Mouse (Mus musculus) C2C12 (cell line): Measurements from ENCODE around the gene Anp32e. TPM values are rescaled to one million over a fixed set of nuclear protein-coding genes. Genes with fewer than 3 reads are reported as not detected.
"Not testable (repeated sequence)": the region's sequence is repeated elsewhere in the genome, so short reads cannot be mapped to it uniquely, and the experiment has no call there.

Experiments used
- H3K27me3 ChIP-seq: one replicate; pipeline ENCODE4 v1.6.1; 2011; ENCODE audit not compliant: control insufficient read depth, insufficient read depth, insufficient read length
- H3K36me3 ChIP-seq: one replicate; pipeline ENCODE4 v1.6.1; 2011; ENCODE audit not compliant: control insufficient read depth, insufficient read depth
- H3K4me3 ChIP-seq: one replicate; pipeline ENCODE4 v1.5.1; 2011; ENCODE audit warnings: mild to moderate bottlenecking, control low read depth; ENCODE audit not compliant: poor library complexity, insufficient read depth, severe bottlenecking
- H3K79me2 ChIP-seq: one replicate; pipeline ENCODE4 v1.6.1; 2011; ENCODE audit not compliant: control insufficient read depth, insufficient read depth
- H3K79me3 ChIP-seq: one replicate; pipeline ENCODE4 v1.6.1; 2011; ENCODE audit warnings: low read depth, control low read depth
- H3ac ChIP-seq: one replicate; pipeline ENCODE3; 2011; ENCODE audit warnings: low read depth; ENCODE audit not compliant: control insufficient read depth, insufficient read length
- CEBPB ChIP-seq: IDR thresholded peaks from one replicate; pipeline ENCODE4 v1.6.1; 2011; ENCODE audit warnings: low read depth, mild to moderate bottlenecking, control low read depth, moderate library complexity
- CTCF ChIP-seq: IDR thresholded peaks from one replicate; pipeline ENCODE4 v1.5.1; 2011; ENCODE audit not compliant: control insufficient read depth, insufficient read depth, insufficient read length
- FOSL1 ChIP-seq: IDR thresholded peaks from one replicate; pipeline ENCODE4 v1.8.0; 2011; ENCODE audit warnings: mild to moderate bottlenecking, low read length; ENCODE audit not compliant: poor library complexity, insufficient read depth, severe bottlenecking
- MAX ChIP-seq: IDR thresholded peaks from one replicate; pipeline ENCODE4 v1.6.1; 2011; ENCODE audit warnings: mild to moderate bottlenecking, control low read depth
- MYOD1 ChIP-seq: IDR thresholded peaks from one replicate; pipeline ENCODE4 v1.6.1; 2011; ENCODE audit warnings: low read depth; ENCODE audit not compliant: control insufficient read depth, insufficient read length
- MYOG ChIP-seq: IDR thresholded peaks from one replicate; pipeline ENCODE4 v1.6.1; 2011; ENCODE audit not compliant: control insufficient read depth, insufficient read length; ENCODE audit errors: extremely low read depth
- USF1 ChIP-seq: IDR thresholded peaks from one replicate; pipeline ENCODE4 v1.6.1; 2011; ENCODE audit warnings: low read depth, mild to moderate bottlenecking, control low read depth, moderate library complexity
- polyA plus RNA-seq: library from polyadenylated mRNA; unstranded; fragments of >200 nt; fragmentation: generic; extraction: Trizol; gene quantifications from one replicate; pipeline ENCODE4 v1.2.1, GENCODE M21; 2012; ENCODE audit warnings: missing spikeins

The Anp32e gene
- polyA plus RNA-seq, 1 experiment, result 66.3 TPM

DNA sequence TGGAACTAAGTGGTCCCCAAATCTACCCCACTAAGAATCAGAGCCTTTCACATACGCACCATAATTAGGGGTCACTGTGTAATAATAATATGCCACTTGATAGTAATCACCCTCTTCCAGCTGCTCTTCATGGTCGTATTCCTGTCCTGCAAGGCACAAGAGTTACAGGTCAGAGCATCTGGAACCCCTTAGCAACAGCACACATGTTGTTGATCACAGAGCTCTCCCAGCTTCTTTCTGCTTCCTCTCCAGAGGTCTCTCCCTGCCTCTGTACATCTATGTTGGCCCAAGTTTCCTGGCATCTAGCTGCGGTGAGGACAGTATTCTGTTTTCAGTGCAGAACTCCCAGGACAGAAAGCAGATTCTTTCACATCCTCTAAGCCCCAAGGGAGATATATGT lies 39.4 kb upstream of the Anp32e start:
- no peaks in the 10 kb centered on the region for H3K36me3 ChIP-seq
- TF ChIP-seq MAX (no peak), CEBPB (no peak), MYOG (no peak), MYOD1 (no peak), USF1 (no peak), CTCF (no peak), FOSL1 (no peak)
- no peak overlapping the region for H3K4me3 ChIP-seq
- no peak overlapping the region for H3ac ChIP-seq
- H3K79me3 ChIP-seq, result peaks cover 6% of the 10 kb centered on the region
- no peaks in the 10 kb centered on the region for H3K27me3 ChIP-seq
- H3K79me2 ChIP-seq, result peaks cover 8% of the 10 kb centered on the region

DNA sequence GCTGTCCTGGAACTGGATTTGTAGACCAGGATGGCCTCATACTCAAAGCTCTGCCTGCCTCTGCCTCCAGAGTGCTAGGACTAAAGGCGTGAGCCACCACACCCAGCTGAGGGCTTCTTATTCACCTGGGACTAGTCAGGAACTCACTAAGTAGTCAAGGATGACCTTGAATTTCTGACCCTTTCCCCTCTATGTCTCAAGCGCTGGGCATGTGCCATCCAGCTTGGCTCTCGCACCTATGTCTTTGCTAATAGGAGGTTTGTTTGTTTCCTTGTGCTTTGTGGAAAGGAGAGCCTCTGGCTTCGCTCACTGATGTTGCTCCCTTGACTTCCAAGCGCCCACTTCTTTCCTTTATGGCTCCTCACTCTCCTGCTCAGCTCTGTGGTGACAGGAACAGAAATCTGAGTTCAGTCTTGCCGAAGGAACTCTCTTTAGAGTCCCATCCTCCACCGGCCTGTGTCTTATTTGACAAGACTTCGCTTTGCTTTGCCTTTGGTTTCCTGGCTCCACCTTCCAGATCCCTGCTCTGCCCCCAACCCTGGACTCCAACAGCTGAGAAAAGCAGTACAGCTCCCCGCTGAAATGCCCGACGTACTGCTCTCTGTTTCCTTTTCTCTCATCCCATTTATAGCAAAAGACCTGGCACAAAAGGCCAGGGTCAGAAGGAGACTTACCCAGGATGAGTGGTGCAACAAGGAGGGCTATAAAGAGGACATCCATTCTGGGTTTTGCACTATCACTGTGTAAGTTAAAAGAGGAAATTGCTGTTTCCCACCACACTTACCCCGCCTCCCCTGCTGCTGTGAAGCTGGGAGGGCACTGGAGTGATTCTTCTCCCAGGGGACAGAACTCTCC lies 37.6 kb upstream of the Anp32e start, which contains the start of gene BC028528:
Gene BC028528 (minus strand): TSS at position 795 of the 855 bp plus-strand sequence.
- Histone ChIP-seq H3K79me2 (peaks cover 22% of the 10 kb centered on the region), H3K36me3 (no peaks in the 10 kb centered on the region), H3K27me3 (no peaks in the 10 kb centered on the region), H3ac (peak within 1 kb of the TSS; percentile 43), H3K79me3 (peaks cover 15% of the 10 kb centered on the region), H3K4me3 (peak within 1 kb of the TSS; percentile 12)
- no peak for TF ChIP-seq CTCF
- no peak for TF ChIP-seq USF1
- no peak for TF ChIP-seq MYOD1
- TF ChIP-seq MAX, result no peak
- no peak for TF ChIP-seq CEBPB
- no peak for TF ChIP-seq FOSL1
- TF ChIP-seq MYOG, result no peak

DNA sequence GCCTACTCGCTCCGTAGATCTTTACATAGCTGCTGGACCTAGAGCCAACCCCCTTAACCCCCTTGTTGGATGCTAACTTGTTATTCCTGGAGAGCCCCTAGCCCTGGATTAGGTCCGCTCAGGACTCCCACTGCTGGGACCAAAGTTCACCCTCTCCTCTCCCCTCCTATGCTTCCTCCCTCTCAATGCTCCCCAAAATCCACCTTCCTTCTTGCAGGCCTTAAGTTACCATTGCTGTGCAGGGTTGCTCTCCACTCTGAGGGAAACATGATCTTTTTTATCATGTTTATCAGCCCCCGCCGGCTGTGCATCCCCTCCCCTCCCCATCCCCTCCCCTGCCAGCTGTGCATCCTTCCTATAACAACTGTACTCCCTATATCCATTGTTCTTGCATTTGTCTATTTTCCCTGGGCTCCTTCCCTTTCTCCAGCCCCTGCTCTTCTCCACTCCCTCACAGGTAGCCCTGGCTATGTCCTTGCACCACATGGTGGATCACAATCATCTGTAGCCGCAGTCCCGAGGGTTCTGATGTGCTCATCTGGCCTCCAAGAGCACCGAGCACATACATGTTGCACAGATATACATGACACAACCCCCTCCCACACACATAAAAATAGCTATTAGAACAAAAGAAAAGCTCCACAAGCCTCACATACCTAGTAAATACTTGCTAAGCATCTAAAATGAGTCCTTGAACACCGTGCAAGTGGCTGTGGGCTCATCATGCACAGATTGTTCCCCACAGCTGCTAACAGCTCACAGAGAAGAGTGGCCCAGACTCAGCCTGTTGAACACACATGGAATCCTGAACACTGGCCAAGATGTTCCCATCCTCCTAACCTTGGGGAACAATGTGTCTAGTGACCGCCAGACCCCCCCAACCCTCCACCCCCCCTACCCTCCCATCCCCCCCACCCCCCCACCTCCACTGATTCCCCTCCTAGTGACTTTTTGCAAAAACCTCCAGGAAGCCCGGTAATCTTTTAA lies 36.7 kb upstream of the Anp32e start:
- Histone ChIP-seq H3K36me3 (no peaks in the 10 kb centered on the region), H3K79me3 (peaks cover 15% of the 10 kb centered on the region), H3ac (peak overlapping the region; percentile 21), H3K79me2 (peaks cover 22% of the 10 kb centered on the region), H3K27me3 (no peaks in the 10 kb centered on the region), H3K4me3 (no peak overlapping the region)
- TF ChIP-seq MYOG (no peak), CEBPB (no peak), MYOD1 (no peak), CTCF (no peak), MAX (no peak), FOSL1 (no peak), USF1 (no peak)

DNA sequence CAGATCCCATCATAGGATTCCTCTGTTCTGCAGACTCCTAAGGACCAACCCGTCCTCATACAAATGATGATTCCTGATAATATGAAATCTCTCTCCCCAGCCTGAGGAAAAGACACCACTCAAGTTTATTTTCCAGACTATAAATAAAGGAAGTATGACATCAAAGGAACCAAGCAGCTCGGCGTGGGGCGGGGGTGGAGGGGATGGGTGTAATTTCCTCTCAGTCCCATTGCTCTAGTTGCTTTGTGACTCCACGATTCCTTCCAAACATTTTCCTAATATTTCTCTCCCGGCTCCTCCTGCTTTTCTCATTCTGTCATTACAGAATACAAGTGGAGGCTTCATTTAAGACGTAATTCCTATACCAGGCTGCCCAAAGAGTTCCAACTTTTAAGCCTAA lies 35.9 kb upstream of the Anp32e start:
- no peak for TF ChIP-seq MYOG
- TF ChIP-seq MAX, result no peak
- no peak for TF ChIP-seq CTCF
- TF ChIP-seq MYOD1, result no peak
- TF ChIP-seq CEBPB, result no peak
- TF ChIP-seq USF1, result no peak
- no peak for TF ChIP-seq FOSL1
- Histone ChIP-seq H3ac (no peak overlapping the region), H3K4me3 (peak overlapping the region; percentile 86), H3K79me2 (peaks cover 22% of the 10 kb centered on the region), H3K36me3 (no peaks in the 10 kb centered on the region), H3K79me3 (peaks cover 15% of the 10 kb centered on the region), H3K27me3 (no peaks in the 10 kb centered on the region)

DNA sequence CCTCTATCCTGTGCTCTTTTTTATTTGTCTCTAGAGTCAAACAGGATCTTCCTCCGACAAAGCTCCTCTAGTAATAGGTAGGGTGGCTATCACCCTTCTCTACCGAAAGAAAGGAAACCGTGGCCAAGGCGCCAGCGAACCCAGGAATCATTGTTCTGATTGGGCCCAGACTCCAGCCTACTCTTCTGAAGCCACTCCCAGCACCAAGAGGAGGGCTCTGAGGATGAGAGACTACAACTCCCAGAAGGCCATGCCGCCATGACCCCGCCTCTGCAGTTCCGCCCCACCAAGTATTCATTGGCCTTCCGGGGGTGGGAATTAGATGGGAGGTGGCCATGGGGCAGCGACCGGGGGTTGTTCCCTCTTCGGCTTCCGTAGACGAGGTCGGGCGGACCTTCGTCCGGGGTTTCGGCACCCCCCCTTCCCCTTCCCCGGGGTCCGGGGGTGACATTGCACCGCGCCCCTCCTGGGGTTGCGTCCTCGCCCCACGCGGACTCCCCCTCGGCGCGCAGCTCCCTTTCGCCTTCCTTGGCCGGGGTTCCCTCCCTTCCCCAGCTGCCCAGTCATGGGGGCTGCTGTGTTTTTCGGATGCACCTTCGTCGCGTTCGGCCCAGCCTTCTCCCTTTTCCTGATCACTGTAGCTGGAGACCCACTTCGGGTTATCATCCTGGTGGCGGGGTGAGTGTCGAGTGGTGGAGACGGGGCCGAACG lies 35.3 kb upstream of the Anp32e start, which contains the start of gene Aph1a:
Gene Aph1a (plus strand): TSS at position 364 of the 711 bp plus-strand sequence.
- H3K27me3 ChIP-seq, H3K36me3 ChIP-seq: not testable (repeated sequence)
- Histone ChIP-seq H3K79me2 (peaks cover 22% of the 10 kb centered on the region), H3ac (peak within 1 kb of the TSS; percentile 85), H3K79me3 (peaks cover 15% of the 10 kb centered on the region), H3K4me3 (peak within 1 kb of the TSS; percentile 86)
